Mouse (Mus musculus): ENCODE results near the gene Krtap19-3. TPM values are rescaled to one million over a fixed set of nuclear protein-coding genes. Genes with fewer than 3 reads are reported as not detected.

The Krtap19-3 gene
- not detected in 2 replicates for polyA plus RNA-seq (2012; rRNA removed; ENCODE audit: low replicate concordance)

GRCm38 (mm10) chr16:88877938-88878337, at the start of gene Krtap19-3:
Krtap19-3 (minus strand) TSS chr16:88878038.

GRCm38 (mm10) chr16:88896357-88896756, 18.5 kb upstream of the Krtap19-3 start, which contains the start of gene Krtap19-5:
Krtap19-5 (minus strand) TSS chr16:88896457.

GRCm38 (mm10) chr16:88884989-88885388, 7.2 kb upstream of the Krtap19-3 start, which contains the start of gene Krtap19-4:
Krtap19-4 (minus strand) TSS chr16:88885089.

GRCm38 (mm10) chr16:88874169-88874568, 3.7 kb downstream of the Krtap19-3 start, which contains the start of gene Krtap19-2:
Krtap19-2 (minus strand) TSS chr16:88874269.

GRCm38 (mm10) chr16:88869311-88869710, 8.5 kb downstream of the Krtap19-3 start, which contains the start of gene Krtap19-1:
Krtap19-1 (minus strand) TSS chr16:88869411.

Other genes starting within 250 kb of the Krtap19-3 start
- not detected in 2 replicates for gene Krtap26-1, start 230.2 kb downstream of the Krtap19-3 start, polyA plus RNA-seq (2012; rRNA removed; ENCODE audit: low replicate concordance)
- gene Krtap27-1, start 206.4 kb downstream of the Krtap19-3 start, polyA plus RNA-seq (2012; rRNA removed; ENCODE audit: low replicate concordance): not detected in 2 replicates
- not detected in 2 replicates for gene 2310061N02Rik, start 170.1 kb downstream of the Krtap19-3 start, polyA plus RNA-seq (2012; rRNA removed; ENCODE audit: low replicate concordance)
- gene Krtap13-1, start 149.2 kb downstream of the Krtap19-3 start, polyA plus RNA-seq (2012; rRNA removed; ENCODE audit: low replicate concordance): not detected in 2 replicates
- not detected in 2 replicates for gene Krtap13, start 126.4 kb downstream of the Krtap19-3 start, polyA plus RNA-seq (2012; rRNA removed; ENCODE audit: low replicate concordance)
- gene 2310034C09Rik, start 119.2 kb downstream of the Krtap19-3 start, polyA plus RNA-seq (2012; rRNA removed; ENCODE audit: low replicate concordance): not detected in 2 replicates
- gene 2310057N15Rik, start 103.8 kb downstream of the Krtap19-3 start, polyA plus RNA-seq (2012; rRNA removed; ENCODE audit: low replicate concordance): not detected in 2 replicates
- gene Gm5965, start 100.1 kb downstream of the Krtap19-3 start, polyA plus RNA-seq (2012; rRNA removed; ENCODE audit: low replicate concordance): not detected in 2 replicates
- gene Gm20741, start 65.8 kb downstream of the Krtap19-3 start, polyA plus RNA-seq (2012; rRNA removed; ENCODE audit: low replicate concordance): not detected in 2 replicates
- gene Krtap15, start 57.8 kb downstream of the Krtap19-3 start, polyA plus RNA-seq (2012; rRNA removed; ENCODE audit: low replicate concordance): not detected in 2 replicates
- not detected in 2 replicates for gene Krtap14, start 51.9 kb downstream of the Krtap19-3 start, polyA plus RNA-seq (2012; rRNA removed; ENCODE audit: low replicate concordance)
- not detected in 2 replicates for gene Krtap19-1, start 8.6 kb downstream of the Krtap19-3 start, polyA plus RNA-seq (2012; rRNA removed; ENCODE audit: low replicate concordance)
- not detected in 2 replicates for gene Krtap19-2, start 3.8 kb downstream of the Krtap19-3 start, polyA plus RNA-seq (2012; rRNA removed; ENCODE audit: low replicate concordance)
- gene Krtap19-4, start 7.1 kb upstream of the Krtap19-3 start, polyA plus RNA-seq (2012; rRNA removed; ENCODE audit: low replicate concordance): not detected in 2 replicates
- gene Krtap19-5, start 18.4 kb upstream of the Krtap19-3 start, polyA plus RNA-seq (2012; rRNA removed; ENCODE audit: low replicate concordance): not detected in 2 replicates
- not detected in 2 replicates for gene Krtap19-9b, start 54.2 kb upstream of the Krtap19-3 start, polyA plus RNA-seq (2012; rRNA removed; ENCODE audit: low replicate concordance)
- not detected in 2 replicates for gene Krtap16-3, start 84.8 kb upstream of the Krtap19-3 start, polyA plus RNA-seq (2012; rRNA removed; ENCODE audit: low replicate concordance)
- not detected in 2 replicates for gene Krtap22-2, start 132.7 kb upstream of the Krtap19-3 start, polyA plus RNA-seq (2012; rRNA removed; ENCODE audit: low replicate concordance)
- not detected in 2 replicates for gene Gm10229, start 137.2 kb upstream of the Krtap19-3 start, polyA plus RNA-seq (2012; rRNA removed; ENCODE audit: low replicate concordance)
- gene Krtap6-1, start 153.7 kb upstream of the Krtap19-3 start, polyA plus RNA-seq (2012; rRNA removed; ENCODE audit: low replicate concordance): not detected in 2 replicates
- gene Gm10228, start 163.4 kb upstream of the Krtap19-3 start, polyA plus RNA-seq (2012; rRNA removed; ENCODE audit: low replicate concordance): not detected in 2 replicates
- not detected in 2 replicates for gene Krtap6-5, start 169.8 kb upstream of the Krtap19-3 start, polyA plus RNA-seq (2012; rRNA removed; ENCODE audit: low replicate concordance)
- not detected in 2 replicates for gene 1110025L11Rik, start 186.0 kb upstream of the Krtap19-3 start, polyA plus RNA-seq (2012; rRNA removed; ENCODE audit: low replicate concordance)
- gene Krtap6-3, start 206.0 kb upstream of the Krtap19-3 start, polyA plus RNA-seq (2012; rRNA removed; ENCODE audit: low replicate concordance): not detected in 2 replicates